Mouse (Mus musculus): Measurements from ENCODE around the gene Zbtb40. TPM values are rescaled to one million over a fixed set of nuclear protein-coding genes. Genes with fewer than 3 reads are reported as not detected.

Gene Zbtb40
- polyA plus RNA-seq, 1 experiment from 2014 or later, result 4.2 TPM

- no peaks in the 10 kb centered on the region for H3K36me3 ChIP-seq (ENCODE audit: control insufficient read depth, insufficient read depth, low read length)
Measured at GRCm38 (mm10) chr4:137001020-137001419, 47.6 kb downstream of the Zbtb40 start.

GRCm38 (mm10) chr4:136998371-136998770 lies 50.2 kb downstream of the Zbtb40 start:
- Histone ChIP-seq H3K9me3 (ENCODE audit: control insufficient read depth, low read length) (no peaks in the 10 kb centered on the region), H3K4me1 (ENCODE audit: control insufficient read depth, insufficient read depth, low read length) (no peaks in the 10 kb centered on the region), H3K9ac (ENCODE audit: low read length) (no peak overlapping the region), H3K27ac (ENCODE audit: low read depth, low read length) (no peak overlapping the region), H3K4me3 (ENCODE audit: low read depth, low read length) (no peak overlapping the region), H3K27me3 (ENCODE audit: control insufficient read depth, insufficient read depth, low read length) (no peaks in the 10 kb centered on the region), H3K4me2 (no peak overlapping the region), H3K36me3 (ENCODE audit: control insufficient read depth, insufficient read depth, low read length) (peaks cover 3% of the 10 kb centered on the region; the same call in 1 of the 2 replicates)
- DNase-seq (ENCODE audit: low spot score, missing footprints), result no peak
- ATAC-seq (ENCODE audit: low FRiP score), result no peak
- WGBS, result 91% methylated on average over 7 of the region's 7 CpGs

More at GRCm38 (mm10) chr4:137001020-137001419, 47.6 kb downstream of the Zbtb40 start:
- Histone ChIP-seq H3K27ac (ENCODE audit: low read depth, low read length) (no peak overlapping the region), H3K9ac (ENCODE audit: low read length) (no peak overlapping the region), H3K4me2 (no peak overlapping the region), H3K27me3 (ENCODE audit: control insufficient read depth, insufficient read depth, low read length) (no peaks in the 10 kb centered on the region), H3K4me1 (ENCODE audit: control insufficient read depth, insufficient read depth, low read length) (no peaks in the 10 kb centered on the region), H3K4me3 (ENCODE audit: low read depth, low read length) (no peak overlapping the region), H3K9me3 (ENCODE audit: control insufficient read depth, low read length) (no peaks in the 10 kb centered on the region)
- 83% methylated on average over 7 of the region's 7 CpGs for WGBS
- ATAC-seq (ENCODE audit: low FRiP score), result no peak
- peak; percentile 77 for DNase-seq (ENCODE audit: low spot score, missing footprints)

- WGBS, result 94% methylated on average over 12 of the region's 12 CpGs
- Histone ChIP-seq H3K4me1 (ENCODE audit: control insufficient read depth, insufficient read depth, low read length) (no peaks in the 10 kb centered on the region), H3K9me3 (ENCODE audit: control insufficient read depth, low read length) (no peaks in the 10 kb centered on the region), H3K4me2 (no peak overlapping the region), H3K9ac (ENCODE audit: low read length) (no peak overlapping the region), H3K36me3 (ENCODE audit: control insufficient read depth, insufficient read depth, low read length) (peaks cover 3% of the 10 kb centered on the region; the same call in 1 of the 2 replicates), H3K4me3 (ENCODE audit: low read depth, low read length) (no peak overlapping the region), H3K27ac (ENCODE audit: low read depth, low read length) (no peak overlapping the region), H3K27me3 (ENCODE audit: control insufficient read depth, insufficient read depth, low read length) (no peaks in the 10 kb centered on the region)
- DNase-seq (ENCODE audit: low spot score, missing footprints), result peak; percentile 62
- ATAC-seq (ENCODE audit: low FRiP score), result no peak
Measured at GRCm38 (mm10) chr4:136997723-136998345, 50.8 kb downstream of the Zbtb40 start.

GRCm38 (mm10) chr4:136996933-136997332 lies 51.7 kb downstream of the Zbtb40 start:
- 80% methylated on average over 7 of the region's 7 CpGs for WGBS
- Histone ChIP-seq H3K4me2 (no peak overlapping the region), H3K4me3 (ENCODE audit: low read depth, low read length) (no peak overlapping the region), H3K27ac (ENCODE audit: low read depth, low read length) (no peak overlapping the region), H3K9me3 (ENCODE audit: control insufficient read depth, low read length) (no peaks in the 10 kb centered on the region), H3K9ac (ENCODE audit: low read length) (no peak overlapping the region), H3K4me1 (ENCODE audit: control insufficient read depth, insufficient read depth, low read length) (no peaks in the 10 kb centered on the region), H3K27me3 (ENCODE audit: control insufficient read depth, insufficient read depth, low read length) (no peaks in the 10 kb centered on the region), H3K36me3 (ENCODE audit: control insufficient read depth, insufficient read depth, low read length) (peaks cover 4% of the 10 kb centered on the region; the same call in 1 of the 2 replicates)
- no peak for ATAC-seq (ENCODE audit: low FRiP score)
- DNase-seq (ENCODE audit: low spot score, missing footprints), result peak; percentile 26

GRCm38 (mm10) chr4:136995361-136995760 lies 53.2 kb downstream of the Zbtb40 start:
- Histone ChIP-seq H3K9ac (ENCODE audit: low read length) (no peak overlapping the region), H3K4me2 (no peak overlapping the region), H3K36me3 (ENCODE audit: control insufficient read depth, insufficient read depth, low read length) (peaks cover 7% of the 10 kb centered on the region; the same call in 1 of the 2 replicates), H3K27me3 (ENCODE audit: control insufficient read depth, insufficient read depth, low read length) (no peaks in the 10 kb centered on the region), H3K9me3 (ENCODE audit: control insufficient read depth, low read length) (no peaks in the 10 kb centered on the region), H3K27ac (ENCODE audit: low read depth, low read length) (no peak overlapping the region), H3K4me3 (ENCODE audit: low read depth, low read length) (no peak overlapping the region), H3K4me1 (ENCODE audit: control insufficient read depth, insufficient read depth, low read length) (no peaks in the 10 kb centered on the region)
- ATAC-seq (ENCODE audit: low FRiP score) (no peak), DNase-seq (ENCODE audit: low spot score, missing footprints) (peak; percentile 23)
- WGBS, result 93% methylated on average over 14 of the region's 14 CpGs

GRCm38 (mm10) chr4:136981993-136982695 lies 66.5 kb downstream of the Zbtb40 start:
- Histone ChIP-seq H3K27me3 (ENCODE audit: control insufficient read depth, insufficient read depth, low read length) (peaks cover 20% of the 10 kb centered on the region), H3K9ac (ENCODE audit: low read length) (no peak overlapping the region)

DNA sequence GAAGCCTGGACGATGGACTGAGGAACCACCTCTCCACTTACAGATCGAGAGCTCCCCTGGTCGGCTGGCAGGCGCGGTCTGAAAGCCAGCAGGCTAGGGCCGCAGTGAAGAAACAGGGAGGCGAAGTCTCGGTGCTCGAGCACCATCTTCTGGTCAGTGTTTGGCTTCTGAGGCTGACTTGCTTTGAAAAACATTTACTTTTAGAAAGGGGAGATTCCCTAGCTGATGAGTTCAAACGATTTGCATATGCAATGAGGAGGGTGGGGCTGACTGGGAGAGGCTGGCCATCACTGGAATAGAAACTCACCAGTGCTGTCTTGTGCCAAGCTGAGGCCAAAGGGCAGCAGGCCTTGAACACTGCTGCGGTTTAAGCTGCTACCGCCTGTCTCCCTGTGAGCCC lies 67.3 kb downstream of the Zbtb40 start:
- no peak overlapping the region for H3K4me3 ChIP-seq (ENCODE audit: low read depth, low read length)
- ATAC-seq (ENCODE audit: low FRiP score) (peak; percentile 79), DNase-seq (ENCODE audit: low spot score, missing footprints) (peak; percentile 90)
- no peak overlapping the region for H3K27ac ChIP-seq (ENCODE audit: low read depth, low read length)
- H3K36me3 ChIP-seq (ENCODE audit: control insufficient read depth, insufficient read depth, low read length), result no peaks in the 10 kb centered on the region
- H3K9me3 ChIP-seq (ENCODE audit: control insufficient read depth, low read length), result no peaks in the 10 kb centered on the region
- H3K27me3 ChIP-seq (ENCODE audit: control insufficient read depth, insufficient read depth, low read length), result peaks cover 22% of the 10 kb centered on the region
- WGBS, result 4% methylated on average over 12 of the region's 12 CpGs
- H3K9ac ChIP-seq (ENCODE audit: low read length), result no peak overlapping the region
- peaks cover 3% of the 10 kb centered on the region for H3K4me1 ChIP-seq (ENCODE audit: control insufficient read depth, insufficient read depth, low read length)
- no peak overlapping the region for H3K4me2 ChIP-seq

More at GRCm38 (mm10) chr4:136981993-136982695, 66.5 kb downstream of the Zbtb40 start:
- H3K27ac ChIP-seq (ENCODE audit: low read depth, low read length), result no peak overlapping the region
- no peak overlapping the region for H3K4me2 ChIP-seq
- H3K36me3 ChIP-seq (ENCODE audit: control insufficient read depth, insufficient read depth, low read length), result no peaks in the 10 kb centered on the region
- peaks cover 3% of the 10 kb centered on the region for H3K4me1 ChIP-seq (ENCODE audit: control insufficient read depth, insufficient read depth, low read length)
- H3K9me3 ChIP-seq (ENCODE audit: control insufficient read depth, low read length), result no peaks in the 10 kb centered on the region
- H3K4me3 ChIP-seq (ENCODE audit: low read depth, low read length), result no peak overlapping the region
- ATAC-seq (ENCODE audit: low FRiP score) (no peak), DNase-seq (ENCODE audit: low spot score, missing footprints) (no peak)
- WGBS, result 77% methylated on average over 9 of the region's 9 CpGs

DNA sequence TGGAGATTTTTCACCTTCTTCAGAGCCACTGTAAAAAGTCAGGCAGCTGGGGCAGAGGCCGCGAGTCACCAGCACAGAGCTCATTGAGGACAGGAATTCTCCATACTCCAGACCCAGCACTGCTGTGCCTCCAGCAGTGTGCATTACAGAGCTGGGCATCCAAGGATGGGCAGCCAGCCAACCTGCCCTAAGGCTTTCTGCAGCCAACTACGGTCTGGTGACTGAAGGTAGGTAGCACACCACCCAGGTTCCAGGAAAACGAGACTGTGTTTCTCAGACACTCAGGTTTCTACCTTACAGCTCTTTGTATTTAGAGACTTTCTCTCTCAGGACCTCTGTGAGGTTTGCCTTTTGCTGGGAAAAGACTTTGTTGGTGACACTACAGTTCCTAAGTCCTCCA lies 67.7 kb downstream of the Zbtb40 start:
- WGBS, result 81% methylated on average over 4 of the region's 4 CpGs
- Histone ChIP-seq H3K4me2 (no peak overlapping the region), H3K27me3 (ENCODE audit: control insufficient read depth, insufficient read depth, low read length) (peaks cover 22% of the 10 kb centered on the region), H3K9ac (ENCODE audit: low read length) (no peak overlapping the region), H3K27ac (ENCODE audit: low read depth, low read length) (no peak overlapping the region), H3K4me3 (ENCODE audit: low read depth, low read length) (no peak overlapping the region), H3K4me1 (ENCODE audit: control insufficient read depth, insufficient read depth, low read length) (peaks cover 3% of the 10 kb centered on the region), H3K36me3 (ENCODE audit: control insufficient read depth, insufficient read depth, low read length) (no peaks in the 10 kb centered on the region), H3K9me3 (ENCODE audit: control insufficient read depth, low read length) (no peaks in the 10 kb centered on the region)
- DNase-seq (ENCODE audit: low spot score, missing footprints) (no peak), ATAC-seq (ENCODE audit: low FRiP score) (no peak)

DNA sequence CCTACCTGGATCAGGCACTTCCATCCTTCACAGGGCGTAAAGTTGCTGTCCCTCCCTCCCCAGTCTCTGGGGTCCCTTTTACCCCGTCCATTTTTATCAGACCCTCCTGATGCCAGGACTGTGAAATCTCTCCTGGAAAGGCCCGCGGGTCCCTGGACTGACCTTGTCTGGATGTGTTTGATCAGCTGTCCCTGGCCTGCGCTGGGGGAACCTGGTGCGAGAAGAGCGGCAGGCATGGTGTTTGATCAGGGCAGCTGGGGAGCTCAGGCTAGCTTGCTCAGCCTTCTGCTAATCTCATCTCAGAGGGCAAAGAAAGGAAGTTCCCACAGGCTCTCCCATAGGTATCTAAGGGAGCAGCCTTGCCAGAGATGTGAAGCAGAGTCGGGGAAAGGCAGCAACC lies 71.4 kb downstream of the Zbtb40 start:
- Histone ChIP-seq H3K4me2 (no peak overlapping the region), H3K9ac (ENCODE audit: low read length) (no peak overlapping the region; the same call in 1 of the 2 replicates), H3K36me3 (ENCODE audit: control insufficient read depth, insufficient read depth, low read length) (no peaks in the 10 kb centered on the region), H3K4me1 (ENCODE audit: control insufficient read depth, insufficient read depth, low read length) (peaks cover 10% of the 10 kb centered on the region), H3K4me3 (ENCODE audit: low read depth, low read length) (no peak overlapping the region), H3K27me3 (ENCODE audit: control insufficient read depth, insufficient read depth, low read length) (peaks cover 41% of the 10 kb centered on the region), H3K9me3 (ENCODE audit: control insufficient read depth, low read length) (no peaks in the 10 kb centered on the region), H3K27ac (ENCODE audit: low read depth, low read length) (no peak overlapping the region)
- ATAC-seq (ENCODE audit: low FRiP score) (no peak), DNase-seq (ENCODE audit: low spot score, missing footprints) (peak; percentile 76)
- WGBS, result 61% methylated on average over 8 of the region's 8 CpGs
